Mouse (Mus musculus): ENCODE measurements around the gene Sh3pxd2a.
"Not testable (repeated sequence)": the region's sequence is repeated elsewhere in the genome, so short reads cannot be mapped to it uniquely, and the experiment has no call there.

Sh3pxd2a gene

DNA sequence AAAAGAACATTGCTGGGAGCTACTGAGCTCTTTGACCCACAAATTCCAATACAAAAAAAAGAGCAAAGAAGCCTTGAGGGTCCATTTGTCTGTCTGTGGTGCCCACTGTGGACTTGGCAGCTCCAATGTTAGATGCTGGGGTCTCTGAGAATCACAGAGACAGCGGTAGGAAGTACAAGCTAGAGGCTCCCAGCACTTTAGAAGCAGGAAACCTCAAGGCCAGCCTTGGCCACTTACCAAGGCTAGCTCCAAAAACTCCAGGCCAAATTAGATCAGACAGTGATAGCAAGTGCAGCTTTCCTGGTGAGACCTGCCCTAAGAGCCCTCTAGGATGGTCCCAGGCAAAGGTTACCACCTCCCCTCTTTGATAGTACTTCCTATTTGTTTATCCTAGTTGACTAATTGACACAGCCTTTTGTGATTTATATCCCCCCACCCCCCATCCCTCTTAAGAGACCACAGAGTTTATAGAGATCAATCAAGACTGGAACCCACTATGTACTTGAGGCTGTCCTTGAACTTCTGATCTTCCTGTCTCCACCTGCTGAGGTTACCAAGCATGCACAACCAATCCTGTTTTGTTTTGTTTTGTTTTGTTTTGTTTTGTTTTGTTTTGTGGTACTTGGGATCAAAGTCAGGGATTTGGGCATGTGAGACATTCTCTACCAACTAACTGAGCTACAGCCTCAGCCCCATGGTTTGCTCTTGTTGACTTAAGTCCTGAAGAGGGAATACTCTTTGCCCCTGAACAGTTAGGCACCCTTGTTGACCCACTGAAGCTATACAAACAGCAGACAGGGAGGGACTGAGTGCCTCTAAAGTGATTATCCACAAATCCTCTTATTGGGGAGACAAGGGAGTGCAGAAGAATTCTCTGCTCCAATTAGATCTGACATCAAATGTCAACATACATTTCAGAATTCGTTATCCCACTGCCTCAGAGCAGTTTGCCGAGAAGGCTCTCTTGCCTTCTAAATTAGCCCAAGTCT lies 60.5 kb downstream of the Sh3pxd2a start:
- DNase-seq = no peak

DNA sequence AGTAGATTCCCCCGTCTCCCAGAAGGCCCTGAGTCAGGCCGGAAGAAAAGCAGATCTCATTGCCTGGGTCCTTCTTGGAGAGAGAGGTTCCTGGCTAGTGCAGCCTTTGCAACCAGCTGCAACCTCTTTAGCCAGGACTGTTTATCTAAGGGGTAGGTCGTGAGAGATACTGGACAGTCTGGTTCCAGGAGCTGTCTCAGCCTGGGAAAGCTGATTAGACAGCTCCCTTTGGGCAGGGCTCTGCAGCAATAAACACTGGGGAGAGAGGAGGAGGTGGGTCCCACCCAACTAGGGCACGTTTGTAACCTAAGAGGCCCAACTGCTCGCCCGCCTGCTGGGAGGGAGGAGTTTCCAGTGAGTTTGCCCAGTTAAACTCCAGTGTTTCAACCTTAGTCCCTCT lies 61.2 kb downstream of the Sh3pxd2a start:
- DNase-seq = no peak

DNA sequence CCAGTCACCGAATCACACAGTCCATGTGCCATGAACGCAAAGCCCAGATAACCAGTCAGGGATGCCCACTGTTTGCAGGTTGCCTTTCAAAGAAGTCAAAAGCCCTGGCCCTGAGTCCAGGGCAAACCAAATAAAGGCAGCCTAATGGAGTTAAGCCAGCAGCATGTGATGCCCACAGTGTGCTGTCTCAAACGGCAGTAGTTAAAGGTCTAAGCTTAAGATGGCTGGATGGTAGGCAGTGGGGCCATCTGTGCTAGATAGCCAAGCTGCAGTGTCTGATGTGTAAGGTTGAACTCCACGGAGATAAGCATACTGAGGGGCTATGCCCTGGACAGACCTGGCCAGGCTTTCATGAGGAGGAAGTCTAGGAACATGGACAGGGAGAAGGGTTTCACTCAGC lies 61.7 kb downstream of the Sh3pxd2a start:
- no peak for DNase-seq

GRCm38 (mm10) chr19:47399709-47400108 lies 64.5 kb downstream of the Sh3pxd2a start:
- DNase-seq = no peak

DNA sequence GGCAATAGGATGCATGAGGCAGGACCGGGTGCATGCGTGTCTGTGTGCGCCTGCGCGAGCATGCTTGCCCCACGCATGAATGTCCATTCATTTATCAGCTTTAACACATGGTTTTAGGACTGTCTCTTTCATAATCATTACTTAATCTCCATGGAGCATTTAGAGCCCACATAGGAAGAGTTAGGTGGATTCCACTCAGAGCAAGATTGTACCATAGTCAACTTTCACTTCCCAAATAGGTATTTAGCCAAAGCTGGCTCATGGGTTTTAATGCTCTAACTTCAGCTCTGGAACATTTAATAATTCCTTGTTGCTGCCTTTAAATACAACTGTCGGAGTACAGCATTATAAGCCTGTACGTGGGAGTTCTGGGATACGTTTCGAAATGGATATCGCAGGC lies 65.2 kb downstream of the Sh3pxd2a start:
- no peak for DNase-seq

- no peak for DNase-seq
These were observed 66.1 kb downstream of the Sh3pxd2a start for GRCm38 (mm10) chr19:47397882-47398671.

DNA sequence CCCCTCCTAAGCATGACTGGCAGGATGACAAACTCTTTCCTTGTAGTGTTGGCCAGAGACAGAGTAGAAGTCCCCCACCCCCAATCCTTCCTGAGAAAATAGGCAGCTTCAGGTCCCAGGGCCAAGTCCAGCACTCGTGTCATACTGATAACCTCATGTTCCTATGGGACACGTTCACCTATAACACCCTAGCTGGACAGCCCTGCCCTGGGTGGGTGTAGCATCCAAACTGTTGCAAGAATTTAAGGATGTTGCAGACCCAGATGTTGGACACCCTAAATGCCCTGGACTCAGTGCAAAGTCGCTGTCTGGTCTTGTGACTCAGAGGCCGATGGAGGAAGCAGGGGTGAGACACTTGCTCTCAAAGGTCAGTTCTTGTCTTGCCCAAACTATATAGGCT lies 68.9 kb downstream of the Sh3pxd2a start:
- DNase-seq = no peak

DNA sequence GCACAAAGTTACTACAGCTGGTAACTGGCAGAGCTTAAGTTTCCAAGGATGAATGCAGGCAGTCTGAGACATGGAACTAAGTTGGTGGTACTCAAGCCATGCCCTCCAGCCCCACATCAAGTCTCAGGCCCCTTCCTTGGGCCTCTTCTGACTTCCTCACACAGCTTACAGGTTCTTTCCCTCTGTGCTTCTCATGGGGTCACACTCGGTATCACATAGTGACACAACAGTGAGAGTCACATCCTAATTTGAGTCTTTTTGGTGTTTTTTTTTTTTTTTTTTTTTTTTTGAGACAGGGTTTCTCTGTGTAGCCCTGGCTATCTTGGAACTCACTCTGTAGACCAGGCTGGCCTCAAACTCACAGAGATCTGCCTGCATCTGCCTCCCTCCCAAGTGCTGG lies 69.4 kb downstream of the Sh3pxd2a start:
- not testable (repeated sequence) for DNase-seq

DNA sequence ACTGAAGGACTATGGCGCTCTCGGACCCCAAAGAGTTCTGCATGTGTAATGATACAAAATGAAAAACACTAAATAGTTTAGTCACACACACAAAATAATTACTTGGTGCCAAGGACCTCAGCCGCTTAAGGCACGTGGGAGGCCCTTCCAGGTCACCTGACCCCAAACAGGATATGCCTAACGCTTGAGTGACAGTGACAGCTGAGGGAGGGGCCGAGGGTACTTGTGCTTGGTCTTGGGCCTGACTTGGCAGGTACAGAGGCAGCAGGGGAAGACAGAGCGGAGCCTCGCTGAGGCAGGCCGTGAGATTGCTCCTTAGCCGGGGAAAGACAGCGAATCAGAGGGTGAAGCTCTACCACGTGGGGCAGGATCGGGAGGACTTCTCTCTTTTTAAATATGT lies 73.3 kb downstream of the Sh3pxd2a start:
- no peak for DNase-seq

GRCm38 (mm10) chr19:47387887-47388286 lies 76.3 kb downstream of the Sh3pxd2a start:
- DNase-seq = no peak

GRCm38 (mm10) chr19:47387395-47387794 lies 76.8 kb downstream of the Sh3pxd2a start:
- no peak for DNase-seq

DNA sequence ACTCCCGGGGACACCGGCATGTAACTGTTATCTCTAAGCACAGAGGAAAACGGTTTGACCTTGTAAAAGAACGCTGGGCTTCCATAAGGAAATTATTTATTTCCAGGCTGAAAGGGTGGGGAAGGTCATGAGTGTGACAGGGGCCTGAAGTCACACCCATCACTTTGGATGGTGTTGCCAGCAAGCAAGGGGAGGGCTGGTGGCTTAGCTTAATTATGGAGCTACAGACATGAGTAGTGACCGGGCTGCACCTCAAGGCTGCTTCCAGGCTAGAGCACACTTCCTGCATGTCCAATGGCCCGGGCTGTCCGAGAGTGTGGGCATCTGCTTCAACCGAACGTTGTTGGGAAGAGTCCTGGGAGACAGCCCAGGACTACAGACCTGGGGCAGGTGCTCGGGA lies 78.2 kb downstream of the Sh3pxd2a start:
- DNase-seq = no peak

GRCm38 (mm10) chr19:47384639-47385038 lies 79.6 kb downstream of the Sh3pxd2a start:
- DNase-seq = no peak

- DNase-seq = no peak
These were observed 80.2 kb downstream of the Sh3pxd2a start for GRCm38 (mm10) chr19:47384036-47384435.

DNA sequence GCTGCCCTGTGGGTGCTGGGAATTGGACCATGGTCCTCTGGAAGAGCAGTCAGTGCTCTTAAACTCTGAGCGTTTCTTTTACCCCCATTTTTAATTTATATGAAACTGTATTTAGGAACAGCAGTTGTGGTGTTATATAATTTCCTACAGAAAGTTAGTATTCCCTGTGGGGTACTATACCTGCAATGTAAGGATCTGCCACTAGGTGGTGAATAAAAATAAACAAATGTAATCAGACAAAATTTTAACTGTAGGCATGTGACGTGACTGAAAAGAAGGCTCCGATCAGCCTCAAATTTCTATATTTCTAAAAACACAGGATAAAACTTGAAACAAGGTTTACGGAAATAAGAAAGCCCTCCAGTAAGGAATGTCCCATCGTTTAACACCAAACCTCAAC lies 81.9 kb downstream of the Sh3pxd2a start:
- DNase-seq = no peak

GRCm38 (mm10) chr19:47381011-47381410 lies 83.2 kb downstream of the Sh3pxd2a start:
- DNase-seq = no peak

DNA sequence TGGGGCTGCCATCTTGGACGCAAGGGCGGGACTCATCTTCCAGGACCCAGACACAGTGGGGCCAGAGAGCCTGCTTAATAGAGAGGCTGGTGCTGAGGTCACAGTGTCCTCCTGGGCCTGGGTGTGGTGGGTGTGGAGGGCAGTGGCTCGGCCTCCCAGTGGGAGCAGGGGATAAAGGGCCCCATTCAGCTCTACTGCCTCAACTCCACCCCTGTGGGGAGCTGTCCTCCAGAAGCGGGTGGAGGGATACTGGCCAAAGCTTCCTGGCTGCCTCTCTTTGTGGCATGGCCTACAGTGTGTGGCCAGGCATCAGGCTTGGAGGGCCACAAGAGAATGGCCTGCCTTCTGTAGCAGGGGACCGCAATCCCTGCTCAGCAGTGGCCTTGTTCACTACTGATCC lies 85.1 kb downstream of the Sh3pxd2a start:
- DNase-seq = no peak

GRCm38 (mm10) chr19:47374916-47375573 lies 89.2 kb downstream of the Sh3pxd2a start:
- no peak for DNase-seq

DNA sequence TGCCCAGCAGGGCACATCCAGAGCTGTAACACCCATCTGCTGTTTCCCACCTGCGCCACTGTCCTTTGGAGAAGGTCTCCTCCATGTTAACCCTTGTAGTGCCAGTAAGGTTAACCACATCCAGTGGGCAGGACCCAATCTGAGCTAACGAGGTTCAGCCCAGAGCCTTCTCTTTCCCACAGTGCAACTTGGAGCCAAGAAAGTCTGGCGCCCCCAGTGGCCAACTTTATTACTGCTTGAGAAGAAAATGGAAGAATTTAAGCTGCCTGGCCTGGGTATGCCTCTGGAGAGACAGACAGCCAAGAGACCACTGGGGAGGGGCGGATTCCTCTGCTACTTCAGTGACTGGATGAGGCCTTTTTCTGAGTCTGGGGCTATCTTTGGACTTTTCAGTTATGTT lies 89.8 kb downstream of the Sh3pxd2a start:
- peak; percentile 47 for DNase-seq

DNA sequence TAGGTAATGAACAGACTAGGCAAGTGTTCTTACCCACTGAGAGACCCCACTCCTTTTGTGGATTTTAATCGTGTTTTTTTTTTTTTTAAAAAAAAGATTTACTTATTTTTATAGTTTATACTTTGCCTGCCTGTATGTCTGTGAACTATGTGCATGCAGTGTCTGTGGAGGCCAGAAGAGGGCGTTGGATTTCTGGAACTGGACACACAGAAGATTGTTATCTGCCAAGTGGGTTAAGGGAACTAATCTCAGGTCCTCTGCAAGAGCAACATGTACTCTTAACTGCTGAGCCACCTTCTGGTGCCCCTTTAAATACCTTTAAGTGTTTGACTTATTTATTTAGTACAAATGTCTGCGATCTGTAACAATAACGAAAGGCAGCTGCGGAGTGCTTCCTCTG lies 92.2 kb downstream of the Sh3pxd2a start:
- DNase-seq = no peak

GRCm38 (mm10) chr19:47371521-47371920 lies 92.7 kb downstream of the Sh3pxd2a start:
- DNase-seq = no peak

- DNase-seq = no peak
These were observed 95.2 kb downstream of the Sh3pxd2a start for GRCm38 (mm10) chr19:47369008-47369407.

- DNase-seq = no peak
These were observed 96.8 kb downstream of the Sh3pxd2a start for GRCm38 (mm10) chr19:47367271-47367879.
